Mouse (Mus musculus) heart, embryonic 16.5 days (tissue): ENCODE results near the gene Vmn2r31. TPM values are rescaled to one million over a fixed set of nuclear protein-coding genes. Genes with fewer than 3 reads are reported as not detected.
"Not testable (repeated sequence)": the region's sequence is repeated elsewhere in the genome, so short reads cannot be mapped to it uniquely, and the experiment has no call there.

Experiments used
- ATAC-seq: fragments of 200-750 bp; cut with Nextera tagmentation; replicated peaks from 2 replicates; pipeline ENCODE4 v1.8.0; 2017; ENCODE audit warnings: moderate number of reproducible peaks; ENCODE audit not compliant: insufficient read depth, low FRiP score; ENCODE audit errors: extremely low read depth
- H3K27ac ChIP-seq: fragments of 300-500 bp; sonication (generic); 2 replicates; pipeline ENCODE4 v1.5.1; 2014; ENCODE audit warnings: mild to moderate bottlenecking, low read length, control low read depth, moderate library complexity
- H3K27me3 ChIP-seq: fragments of 300-500 bp; sonication (generic); 2 replicates; pipeline ENCODE4 v1.6.1; 2014; ENCODE audit warnings: low read length, mixed read lengths; ENCODE audit not compliant: control insufficient read depth, insufficient read depth
- H3K36me3 ChIP-seq: fragments of 300-500 bp; sonication (generic); 2 replicates; pipeline ENCODE4 v1.6.1; 2014; ENCODE audit not compliant: control insufficient read depth, insufficient read depth
- H3K4me1 ChIP-seq: fragments of 300-500 bp; sonication (generic); 2 replicates; pipeline ENCODE4 v1.6.1; 2014; ENCODE audit warnings: low read length, mixed read lengths; ENCODE audit not compliant: control insufficient read depth, insufficient read depth
- H3K4me2 ChIP-seq: fragments of 300-500 bp; sonication (generic); 2 replicates; pipeline ENCODE4 v1.6.1; 2014; ENCODE audit warnings: low read depth, mild to moderate bottlenecking, control low read depth, low read length
- H3K4me3 ChIP-seq: fragments of 300-500 bp; sonication (generic); 2 replicates; pipeline ENCODE4 v1.5.1; 2014; ENCODE audit warnings: mild to moderate bottlenecking, control low read depth, low read length
- H3K9ac ChIP-seq: fragments of 300-500 bp; sonication (generic); 2 replicates; pipeline ENCODE4 v1.6.1; 2014; ENCODE audit warnings: low read length, control low read depth
- H3K9me3 ChIP-seq: fragments of 300-500 bp; sonication (generic); replicated peaks from 2 replicates; pipeline ENCODE4 v1.6.1; 2016; ENCODE audit warnings: low read length; ENCODE audit not compliant: control insufficient read depth
- WGBS: fragments of 180-500 bp; shearing (Covaris S2); extraction: QIAGEN DNeasy Blood & Tissue Kit; methylation state at CpG from one replicate; pipeline ENCODE4 v1.1.7; 2014; 5-methylcytosine and 5-hydroxymethylcytosine counted together
- polyA plus RNA-seq: library from polyadenylated mRNA; unstranded; fragments of >200 nt; fragmentation: Nextera tagmentation; extraction: Ambion mirVana; gene quantifications from 2 replicates; pipeline ENCODE4 v1.2.1, GENCODE M21; 2015

The Vmn2r31 gene
- polyA plus RNA-seq: not detected in 2 replicates

DNA sequence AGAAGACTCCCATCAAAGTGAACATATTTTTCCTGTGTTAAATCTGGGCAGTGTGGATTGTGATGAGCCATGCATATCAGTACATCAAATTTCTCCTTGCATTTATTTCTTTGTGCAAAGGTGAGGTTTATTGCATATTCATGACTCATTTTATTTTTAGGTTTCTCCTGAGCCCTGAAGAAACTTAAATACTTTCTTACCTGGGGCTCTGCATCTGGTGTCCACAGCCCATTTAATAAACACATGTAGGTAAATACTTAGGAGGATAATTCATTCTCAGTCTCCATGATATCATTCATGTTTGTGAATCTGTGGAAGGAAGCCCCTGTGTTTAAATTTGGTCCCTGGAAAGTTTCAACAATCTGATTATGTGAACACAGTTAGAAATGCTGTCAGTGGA lies at the start of gene Vmn2r31:
Gene Vmn2r31, minus strand, starts transcription at position 101 of the 400 bp plus-strand sequence.
- H3K36me3 ChIP-seq, H3K27me3 ChIP-seq, H3K9me3 ChIP-seq, H3K4me1 ChIP-seq, H3K4me3 ChIP-seq, H3K27ac ChIP-seq, H3K9ac ChIP-seq, H3K4me2 ChIP-seq, ATAC-seq: not testable (repeated sequence)

DNA sequence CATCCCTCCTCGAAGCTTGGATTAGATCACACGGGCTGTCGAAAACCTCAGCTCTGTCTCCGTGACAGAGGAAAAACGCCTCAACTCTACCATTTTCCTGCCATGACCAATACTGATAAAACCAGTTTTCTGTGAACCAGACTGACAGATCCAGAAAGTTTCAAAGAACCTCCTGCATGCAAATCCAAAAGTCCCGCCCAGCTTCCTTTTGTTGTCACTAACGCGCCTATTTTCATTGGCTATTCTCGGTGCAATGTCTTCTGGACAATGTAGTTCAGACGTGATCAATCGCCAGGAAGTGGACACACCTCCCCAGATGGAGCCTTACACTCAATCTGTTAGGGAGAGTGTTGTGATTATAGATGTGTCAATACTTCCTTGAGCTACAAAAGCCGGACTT lies 25.1 kb downstream of the Vmn2r31 start, which contains the start of gene Gm45783:
Gene Gm45783, minus strand, starts transcription at position 143 of the 400 bp plus-strand sequence.
- not testable (repeated sequence) for H3K9ac ChIP-seq, H3K36me3 ChIP-seq, ATAC-seq, H3K4me2 ChIP-seq, H3K9me3 ChIP-seq, H3K4me1 ChIP-seq, H3K4me3 ChIP-seq, H3K27me3 ChIP-seq, H3K27ac ChIP-seq
- WGBS: 44% methylated on average over 12 of the region's 12 CpGs

DNA sequence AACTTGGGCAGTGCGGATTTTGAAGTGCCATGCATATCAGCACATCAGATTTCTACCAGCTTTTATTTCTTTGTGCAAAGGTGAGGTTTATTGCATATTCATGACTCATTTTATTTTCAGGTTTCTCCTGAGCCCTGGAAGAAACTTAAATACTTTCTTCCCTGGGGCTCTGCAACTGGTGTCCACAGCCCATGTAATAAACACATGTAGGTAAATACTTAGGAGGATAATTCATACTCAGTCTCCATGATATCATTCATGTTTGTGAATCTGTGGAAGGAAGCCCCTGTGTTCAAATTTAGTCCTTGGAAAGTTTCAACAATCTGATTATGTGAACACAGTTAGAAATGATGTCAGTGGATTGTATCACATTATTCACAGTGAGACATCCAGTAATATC lies 62.0 kb downstream of the Vmn2r31 start, which contains the start of gene Vmn2r30:
Gene Vmn2r30, minus strand, starts transcription at position 101 of the 400 bp plus-strand sequence.
- not testable (repeated sequence) for H3K9me3 ChIP-seq, H3K27ac ChIP-seq, ATAC-seq, H3K4me1 ChIP-seq, H3K4me2 ChIP-seq, H3K9ac ChIP-seq, H3K27me3 ChIP-seq, H3K36me3 ChIP-seq, H3K4me3 ChIP-seq
- WGBS: no CpG with 5 or more reads among the region's 1 CpGs

Other genes with a start within 250 kb of the Vmn2r31 start
- gene Zfp418, start 228.4 kb downstream of the Vmn2r31 start, polyA plus RNA-seq: 1.5 and 1.8 TPM in 2 replicates
- gene Zfp772, start 189.7 kb downstream of the Vmn2r31 start, polyA plus RNA-seq: 4.6 and 5.3 TPM in 2 replicates
- gene Vmn2r29, start 152.4 kb downstream of the Vmn2r31 start, polyA plus RNA-seq: 0.05 TPM in 1 of 2 replicates, not detected in the other
- gene Gm45844, start 121.4 kb downstream of the Vmn2r31 start, polyA plus RNA-seq: 2.3 and 3.1 TPM in 2 replicates
- 54.8 and 54.9 TPM in 2 replicates for gene Clcn4, start 98.9 kb downstream of the Vmn2r31 start, polyA plus RNA-seq
- 0.01 TPM in 1 of 2 replicates, not detected in the other for gene Vmn2r30, start 62.1 kb downstream of the Vmn2r31 start, polyA plus RNA-seq
- gene Gm45783, start 25.1 kb downstream of the Vmn2r31 start, polyA plus RNA-seq: not detected in 2 replicates
- gene Vmn2r32, start 80.3 kb upstream of the Vmn2r31 start, polyA plus RNA-seq: not detected in 2 replicates
- not detected in 2 replicates for gene Vmn2r33, start 167.1 kb upstream of the Vmn2r31 start, polyA plus RNA-seq